Mouse (Mus musculus) liver, embryonic 14 days (tissue): ENCODE measurements around the gene Fpgt. TPM values are rescaled to one million over a fixed set of nuclear protein-coding genes. Genes with fewer than 3 reads are reported as not detected.

Experiments
- polyA plus RNA-seq: library from polyadenylated mRNA; depleted of rRNA; stranded (reverse); fragments of >200 nt; gene quantifications from 2 replicates; pipeline ENCODE4 v1.2.3, GENCODE M21; 2012; rRNA removed

Gene Fpgt
- 3.2 and 3.6 TPM in 2 replicates for polyA plus RNA-seq

GRCm38 (mm10) chr3:155093116-155093956 is at the start of gene Fpgt, which contains the start of gene Lrriq3:
Fpgt (minus strand) TSS chr3:155093403.
Lrriq3 (plus strand) TSS chr3:155093434.

GRCm38 (mm10) chr3:155055231-155055916 is 37.8 kb downstream of the Fpgt start, which contains the start of gene Tnni3k:
Tnni3k (minus strand) TSS chr3:155055407.

Other genes starting within 250 kb of the Fpgt start
- not detected in 2 replicates for gene Tnni3k, start 38.0 kb downstream of the Fpgt start, polyA plus RNA-seq
- gene Lrriq3, start within 50 bp of the Fpgt start, polyA plus RNA-seq, result 0.08 and 0.15 TPM in 2 replicates